Mouse (Mus musculus) limb, embryonic 15.5 days (tissue): Measurements from ENCODE around the gene Gosr2. TPM values are rescaled to one million over a fixed set of nuclear protein-coding genes. Genes with fewer than 3 reads are reported as not detected.

ENCODE experiments used
- ATAC-seq: fragments of 200-750 bp; cut with Nextera tagmentation; 2 replicates; pipeline ENCODE4 v1.8.0; 2017; ENCODE audit warnings: low read depth, moderate TSS enrichment; ENCODE audit not compliant: insufficient number of reproducible peaks, low FRiP score, low TSS enrichment
- H3K27ac ChIP-seq: fragments of 300-500 bp; sonication (generic); 2 replicates; pipeline ENCODE4 v1.5.1; 2015; ENCODE audit warnings: moderate library complexity, mild to moderate bottlenecking, inconsistent platforms
- H3K27me3 ChIP-seq: fragments of 300-500 bp; sonication (generic); 2 replicates; pipeline ENCODE4 v1.6.1; 2015; ENCODE audit warnings: inconsistent platforms
- H3K36me3 ChIP-seq: fragments of 300-500 bp; sonication (generic); 2 replicates; pipeline ENCODE4 v1.6.1; 2015; ENCODE audit warnings: inconsistent platforms
- H3K4me1 ChIP-seq: fragments of 300-500 bp; sonication (generic); 2 replicates; pipeline ENCODE4 v1.6.1; 2015; ENCODE audit warnings: inconsistent platforms
- H3K4me2 ChIP-seq: fragments of 300-500 bp; sonication (generic); 2 replicates; pipeline ENCODE4 v1.6.1; 2015; ENCODE audit warnings: mild to moderate bottlenecking, inconsistent platforms
- H3K4me3 ChIP-seq: fragments of 300-500 bp; sonication (generic); 2 replicates; pipeline ENCODE4 v1.5.1; 2015; ENCODE audit warnings: mild to moderate bottlenecking, inconsistent platforms
- H3K9ac ChIP-seq: fragments of 300-500 bp; sonication (generic); 2 replicates; pipeline ENCODE4 v1.6.1; 2015; ENCODE audit warnings: inconsistent platforms
- H3K9me3 ChIP-seq: fragments of 300-500 bp; sonication (generic); 2 replicates; pipeline ENCODE4 v1.6.1; 2016; ENCODE audit warnings: inconsistent platforms
- WGBS: fragments of 180-500 bp; shearing (Covaris S2); methylation state at CpG from one replicate; pipeline ENCODE4 v1.1.7; 2015; 5-methylcytosine and 5-hydroxymethylcytosine counted together
- polyA plus RNA-seq: library from polyadenylated mRNA; unstranded; fragments of >200 nt; fragmentation: Nextera tagmentation; extraction: Ambion mirVana; gene quantifications from 2 replicates; pipeline ENCODE4 v1.2.1, GENCODE M21; 2015

The Gosr2 gene
- polyA plus RNA-seq, 1 experiment from 2014 or later, result 101 TPM

GRCm38 (mm10) chr11:103661863-103662262 is 35.8 kb downstream of the Gosr2 start:
- Histone ChIP-seq H3K4me2 (no peak overlapping the region), H3K9ac (no peak overlapping the region), H3K4me3 (no peak overlapping the region), H3K27me3 (peaks cover 7% of the 10 kb centered on the region), H3K36me3 (no peaks in the 10 kb centered on the region), H3K4me1 (peaks cover 15% of the 10 kb centered on the region; the same call in 1 of the 2 replicates), H3K27ac (no peak overlapping the region), H3K9me3 (no peaks in the 10 kb centered on the region)
- ATAC-seq, result no peak
- WGBS, result 58% methylated on average over 4 of the region's 4 CpGs

- Histone ChIP-seq H3K27me3 (peaks cover 38% of the 10 kb centered on the region), H3K9me3 (no peaks in the 10 kb centered on the region), H3K27ac (no peak overlapping the region), H3K4me2 (no peak overlapping the region), H3K4me3 (no peak overlapping the region), H3K36me3 (no peaks in the 10 kb centered on the region), H3K4me1 (no peaks in the 10 kb centered on the region), H3K9ac (no peak overlapping the region)
- ATAC-seq, result no peak
- 78% methylated on average over 7 of the region's 7 CpGs for WGBS
These were observed 39.5 kb downstream of the Gosr2 start for GRCm38 (mm10) chr11:103658189-103658588.

GRCm38 (mm10) chr11:103656520-103656919 is 41.2 kb downstream of the Gosr2 start:
- peaks cover 55% of the 10 kb centered on the region for H3K27me3 ChIP-seq
- no peaks in the 10 kb centered on the region for H3K9me3 ChIP-seq
- no peak overlapping the region for H3K4me2 ChIP-seq
- no peaks in the 10 kb centered on the region for H3K36me3 ChIP-seq
- no peak overlapping the region for H3K9ac ChIP-seq
- H3K4me1 ChIP-seq, result no peaks in the 10 kb centered on the region
- no peak overlapping the region for H3K4me3 ChIP-seq
- H3K27ac ChIP-seq, result no peak overlapping the region
- no peak for ATAC-seq
- 8% methylated on average over 3 of the region's 3 CpGs for WGBS

GRCm38 (mm10) chr11:103653359-103653965 is 44.2 kb downstream of the Gosr2 start:
- no peak overlapping the region for H3K9ac ChIP-seq
- H3K36me3 ChIP-seq, result no peaks in the 10 kb centered on the region
- H3K4me3 ChIP-seq, result no peak overlapping the region
- no peak for ATAC-seq
- H3K27me3 ChIP-seq, result peaks cover 83% of the 10 kb centered on the region
- no peaks in the 10 kb centered on the region for H3K9me3 ChIP-seq
- no peak overlapping the region for H3K27ac ChIP-seq
- 72% methylated on average over 10 of the region's 10 CpGs for WGBS
- peaks cover 14% of the 10 kb centered on the region for H3K4me1 ChIP-seq
- H3K4me2 ChIP-seq, result no peak overlapping the region

- Histone ChIP-seq H3K9ac (no peak overlapping the region), H3K9me3 (no peaks in the 10 kb centered on the region), H3K4me2 (no peak overlapping the region), H3K4me3 (no peak overlapping the region), H3K27ac (no peak overlapping the region), H3K36me3 (no peaks in the 10 kb centered on the region), H3K4me1 (peaks cover 14% of the 10 kb centered on the region), H3K27me3 (peaks cover 96% of the 10 kb centered on the region)
- WGBS, result 73% methylated on average over 6 of the region's 6 CpGs
- ATAC-seq, result no peak
These were observed 46.3 kb downstream of the Gosr2 start for GRCm38 (mm10) chr11:103651426-103651825.

GRCm38 (mm10) chr11:103649983-103650493 is 47.7 kb downstream of the Gosr2 start:
- peak overlapping the region; percentile 82 for H3K4me2 ChIP-seq
- WGBS, result 2% methylated on average over 37 of the region's 37 CpGs
- peaks cover 91% of the 10 kb centered on the region for H3K27me3 ChIP-seq
- peaks cover 14% of the 10 kb centered on the region for H3K4me1 ChIP-seq
- H3K36me3 ChIP-seq, result no peaks in the 10 kb centered on the region
- H3K9ac ChIP-seq, result no peak overlapping the region
- no peak for ATAC-seq
- no peak overlapping the region for H3K27ac ChIP-seq
- H3K9me3 ChIP-seq, result no peaks in the 10 kb centered on the region
- H3K4me3 ChIP-seq, result peak overlapping the region; percentile 42

GRCm38 (mm10) chr11:103649301-103649982 is 48.3 kb downstream of the Gosr2 start, which contains the start of gene Rprml:
Gene Rprml, plus strand, starts transcription at chr11:103649570.
- peaks cover 86% of the 10 kb centered on the region for H3K27me3 ChIP-seq
- H3K4me3 ChIP-seq, result peak within 1 kb of the TSS; percentile 42
- H3K4me2 ChIP-seq, result peak within 1 kb of the TSS; percentile 82
- H3K9me3 ChIP-seq, result no peaks in the 10 kb centered on the region
- no peak within 1 kb of the TSS for H3K9ac ChIP-seq
- peaks cover 14% of the 10 kb centered on the region for H3K4me1 ChIP-seq
- H3K36me3 ChIP-seq, result no peaks in the 10 kb centered on the region
- WGBS, result under 1% methylated on average over 64 of the region's 71 CpGs
- H3K27ac ChIP-seq, result no peak within 1 kb of the TSS
- 0 out of 2 replicates have a peak, but pooled peaks have one; percentile 16 for ATAC-seq

GRCm38 (mm10) chr11:103648656-103649055 is 49.0 kb downstream of the Gosr2 start:
- WGBS, result 23% methylated on average over 7 of the region's 7 CpGs
- ATAC-seq, result no peak

GRCm38 (mm10) chr11:103647921-103648620 is 49.6 kb downstream of the Gosr2 start:
- WGBS, result 12% methylated on average over 11 of the region's 11 CpGs
- Histone ChIP-seq H3K4me2 (no peak overlapping the region), H3K36me3 (no peaks in the 10 kb centered on the region), H3K9ac (no peak overlapping the region), H3K27me3 (peaks cover 75% of the 10 kb centered on the region), H3K27ac (no peak overlapping the region), H3K4me3 (no peak overlapping the region), H3K4me1 (peaks cover 14% of the 10 kb centered on the region), H3K9me3 (no peaks in the 10 kb centered on the region)
- no peak for ATAC-seq

More at GRCm38 (mm10) chr11:103648656-103649055, 49.0 kb downstream of the Gosr2 start:
- Histone ChIP-seq H3K27ac (no peak overlapping the region), H3K36me3 (no peaks in the 10 kb centered on the region), H3K9me3 (no peaks in the 10 kb centered on the region), H3K9ac (no peak overlapping the region), H3K4me1 (peaks cover 14% of the 10 kb centered on the region), H3K27me3 (peaks cover 80% of the 10 kb centered on the region), H3K4me3 (no peak overlapping the region), H3K4me2 (no peak overlapping the region)

GRCm38 (mm10) chr11:103646301-103646700 is 51.4 kb downstream of the Gosr2 start:
- H3K27ac ChIP-seq, result no peak overlapping the region

GRCm38 (mm10) chr11:103645731-103646130 is 52.0 kb downstream of the Gosr2 start:
- Histone ChIP-seq H3K27ac (no peak overlapping the region), H3K27me3 (peaks cover 51% of the 10 kb centered on the region), H3K4me2 (no peak overlapping the region), H3K4me3 (no peak overlapping the region), H3K4me1 (peaks cover 14% of the 10 kb centered on the region), H3K9me3 (no peaks in the 10 kb centered on the region), H3K9ac (no peak overlapping the region), H3K36me3 (no peaks in the 10 kb centered on the region)
- no peak for ATAC-seq
- WGBS, result 30% methylated on average over 8 of the region's 8 CpGs

More at GRCm38 (mm10) chr11:103646301-103646700, 51.4 kb downstream of the Gosr2 start:
- Histone ChIP-seq H3K9ac (no peak overlapping the region), H3K36me3 (no peaks in the 10 kb centered on the region), H3K4me2 (no peak overlapping the region), H3K9me3 (no peaks in the 10 kb centered on the region), H3K27me3 (peaks cover 57% of the 10 kb centered on the region), H3K4me1 (peaks cover 14% of the 10 kb centered on the region), H3K4me3 (no peak overlapping the region)
- 47% methylated on average over 6 of the region's 6 CpGs for whole genome bisulfite sequencing
- no peak for ATAC-seq

GRCm38 (mm10) chr11:103643211-103643610 is 54.5 kb downstream of the Gosr2 start:
- Histone ChIP-seq H3K4me3 (no peak overlapping the region), H3K9ac (no peak overlapping the region), H3K4me2 (no peak overlapping the region), H3K27ac (no peak overlapping the region), H3K27me3 (peaks cover 45% of the 10 kb centered on the region), H3K9me3 (no peaks in the 10 kb centered on the region), H3K36me3 (no peaks in the 10 kb centered on the region), H3K4me1 (no peaks in the 10 kb centered on the region)
- WGBS, result 36% methylated on average over 9 of the region's 9 CpGs
- no peak for ATAC-seq
